Mouse (Mus musculus): ENCODE data around the gene Olfr1026. TPM values are rescaled to one million over a fixed set of nuclear protein-coding genes. Genes with fewer than 3 reads are reported as not detected.

The Olfr1026 gene
- total RNA-seq (2015): not detected in 2 replicates
- total RNA-seq (2017): not detected in 2 replicates

DNA sequence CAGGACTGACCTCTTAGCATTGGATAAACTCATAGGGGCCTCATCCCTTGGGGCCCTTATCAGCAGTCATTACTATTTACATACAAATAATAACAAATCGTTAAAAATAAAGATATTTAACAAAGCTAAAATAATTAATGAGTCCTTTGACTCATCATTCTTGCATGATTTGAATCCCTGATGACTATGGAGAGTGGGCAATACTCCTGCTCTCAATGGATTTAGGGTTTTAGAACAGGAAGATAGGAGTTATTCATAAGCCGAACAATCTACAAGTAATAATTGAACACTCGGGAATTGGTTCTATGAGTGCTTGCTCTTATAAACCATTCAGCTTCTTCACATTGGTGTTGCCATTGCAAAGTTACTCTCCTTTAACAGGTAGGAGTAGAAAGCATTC is at the start of gene Olfr1026:
TSS of gene Olfr1026 (plus strand) at position 301 of the 400 bp plus-strand sequence.
- no peak for ATAC-seq (replicated peaks; ENCODE audit: poor library complexity)

DNA sequence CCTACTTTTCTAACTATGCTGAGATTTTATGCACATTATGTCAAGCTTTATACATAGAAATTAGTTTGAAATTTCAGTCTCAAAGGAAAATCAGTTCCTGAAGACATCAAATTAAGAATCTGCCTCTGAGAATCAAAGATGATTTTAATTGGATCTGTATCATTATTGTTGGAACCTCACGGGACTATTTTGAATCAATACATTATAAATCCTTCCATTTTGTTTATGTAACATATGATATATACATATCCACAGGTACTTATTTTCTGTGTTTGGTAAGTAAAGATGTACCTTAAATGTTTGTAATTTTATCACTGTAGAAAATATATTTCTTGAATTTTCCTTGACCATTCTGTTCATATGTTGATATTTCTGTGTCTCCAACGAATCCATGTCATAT is 36.0 kb upstream of the Olfr1026 start, which contains the start of gene Olfr1023:
TSS of gene Olfr1023 (plus strand) at position 301 of the 400 bp plus-strand sequence.
- no peak for ATAC-seq (replicated peaks; ENCODE audit: poor library complexity)

DNA sequence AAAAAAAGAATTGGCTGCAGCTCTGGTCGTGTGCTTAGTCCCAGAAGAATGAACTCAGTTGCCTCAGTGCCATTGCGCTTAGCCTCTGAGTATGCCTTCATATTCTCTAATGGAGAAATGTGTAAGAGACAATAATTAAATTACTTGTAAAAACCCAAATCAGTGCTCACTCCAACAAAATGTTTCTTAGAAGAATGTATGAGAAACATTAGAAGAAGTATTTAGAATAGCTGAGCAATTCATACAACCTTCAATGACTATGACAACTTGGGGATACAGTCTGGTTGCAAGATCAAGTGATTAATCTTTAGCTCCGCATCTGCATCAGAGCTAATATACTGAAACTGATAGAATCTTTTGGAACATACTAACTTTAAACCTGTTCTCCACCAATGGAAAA is 16.4 kb upstream of the Olfr1026 start, which contains the start of gene Olfr1024:
TSS of gene Olfr1024 (minus strand) at position 101 of the 400 bp plus-strand sequence.
- ATAC-seq (replicated peaks; ENCODE audit: poor library complexity): no peak

DNA sequence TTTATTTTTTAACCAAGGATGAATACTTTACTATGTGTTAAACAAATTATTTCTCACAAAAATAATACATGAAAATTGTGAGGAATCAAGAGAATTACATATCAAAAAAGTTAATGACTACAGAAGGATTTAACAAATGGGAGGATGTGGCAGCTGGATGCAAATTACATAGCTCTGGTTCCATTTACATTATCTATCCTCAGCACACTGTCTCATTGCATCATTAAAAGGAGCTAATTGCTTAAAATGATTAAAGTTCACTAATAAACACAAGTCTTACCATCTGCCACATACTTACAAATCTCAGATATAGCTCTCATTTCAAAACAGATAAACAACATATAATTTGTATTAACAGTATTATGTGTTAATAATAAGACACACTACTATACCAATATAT is 8.2 kb upstream of the Olfr1026 start:
- ATAC-seq (replicated peaks; ENCODE audit: poor library complexity): no peak

DNA sequence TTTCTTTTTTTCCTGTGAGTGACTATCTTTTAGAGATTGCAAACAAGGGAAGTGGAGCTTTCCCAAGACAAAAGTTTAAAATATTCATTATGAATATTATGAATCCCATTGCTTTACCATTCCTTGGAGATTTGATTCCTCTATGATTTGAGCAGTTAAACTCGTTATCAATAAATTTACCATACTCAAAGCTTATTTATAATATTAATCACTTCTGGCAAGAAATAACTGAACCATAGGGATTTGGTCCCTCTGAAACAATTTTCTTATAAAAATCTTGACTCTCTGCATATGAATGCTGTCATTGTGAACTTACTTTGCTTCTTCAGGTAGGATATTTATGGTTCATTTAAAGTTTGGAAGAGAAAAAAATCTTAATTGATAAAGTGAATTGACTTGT is 6.5 kb upstream of the Olfr1026 start, which contains the start of gene Olfr1025-ps1:
TSS of gene Olfr1025-ps1 (plus strand) at position 301 of the 400 bp plus-strand sequence.
- no peak for ATAC-seq (replicated peaks; ENCODE audit: poor library complexity)

DNA sequence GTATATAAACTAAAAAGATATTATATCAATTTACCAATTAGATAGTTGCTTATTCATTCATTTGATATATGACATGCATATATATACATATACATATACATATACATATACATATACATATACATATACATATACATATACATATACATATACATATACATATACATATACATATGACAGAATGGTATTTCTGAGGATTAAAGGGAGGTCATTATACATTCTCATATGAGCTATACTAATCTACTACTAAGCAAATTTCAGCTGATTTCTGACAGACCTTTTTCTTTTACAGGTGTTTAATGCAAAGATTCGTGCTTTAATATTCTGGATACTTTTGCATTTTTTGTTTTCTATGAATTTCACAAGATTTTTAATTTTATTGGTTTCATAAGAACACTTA is 28.8 kb downstream of the Olfr1026 start, which contains the start of gene Olfr1028:
TSS of gene Olfr1028 (plus strand) at position 301 of the 400 bp plus-strand sequence.
- no peak for ATAC-seq (replicated peaks; ENCODE audit: poor library complexity)

DNA sequence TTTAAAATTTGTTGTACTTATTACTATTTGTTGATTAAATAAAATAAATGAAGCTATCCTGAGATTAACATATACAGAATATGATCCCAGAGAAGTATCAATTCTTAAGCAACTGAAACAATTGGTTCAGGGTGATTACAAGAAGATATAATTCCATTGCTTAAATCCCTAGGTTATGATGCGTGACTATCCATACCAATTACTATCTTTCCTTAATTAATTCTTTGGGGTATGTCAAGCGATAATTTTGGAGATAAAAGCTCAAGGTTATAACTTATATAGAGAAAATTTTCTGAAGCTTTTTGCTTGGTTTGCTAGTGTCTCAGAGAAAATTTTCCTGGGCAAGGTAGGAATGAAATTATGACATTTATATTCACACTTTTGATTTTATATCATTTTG is 52.2 kb downstream of the Olfr1026 start, which contains the start of gene Olfr1029:
TSS of gene Olfr1029 (plus strand) at position 301 of the 400 bp plus-strand sequence.
- ATAC-seq (replicated peaks; ENCODE audit: poor library complexity): no peak

Other genes with a start within 250 kb of the Olfr1026 start
- gene Olfr1006, start 242.8 kb upstream of the Olfr1026 start, total RNA-seq (2015): not detected in 2 replicates
- not detected in 2 replicates for gene Olfr1006, start 242.8 kb upstream of the Olfr1026 start, total RNA-seq (2017)
- not detected in 2 replicates for gene Olfr1008, start 232.1 kb upstream of the Olfr1026 start, total RNA-seq (2015)
- gene Olfr1008, start 232.1 kb upstream of the Olfr1026 start, total RNA-seq (2017): not detected in 2 replicates
- gene Olfr1009, start 206.1 kb upstream of the Olfr1026 start, total RNA-seq (2015): not detected in 2 replicates
- gene Olfr1009, start 206.1 kb upstream of the Olfr1026 start, total RNA-seq (2017): not detected in 2 replicates
- gene Olfr1012, start 158.8 kb upstream of the Olfr1026 start, total RNA-seq (2015): not detected in 2 replicates
- not detected in 2 replicates for gene Olfr1012, start 158.8 kb upstream of the Olfr1026 start, total RNA-seq (2017)
- gene Olfr1013, start 154.5 kb upstream of the Olfr1026 start, total RNA-seq (2015): not detected in 2 replicates
- not detected in 2 replicates for gene Olfr1013, start 154.5 kb upstream of the Olfr1026 start, total RNA-seq (2017)
- not detected in 2 replicates for gene Olfr1014, start 148.8 kb upstream of the Olfr1026 start, total RNA-seq (2015)
- gene Olfr1014, start 148.8 kb upstream of the Olfr1026 start, total RNA-seq (2017): not detected in 2 replicates
- gene Olfr1015, start 139.5 kb upstream of the Olfr1026 start, total RNA-seq (2015): not detected in 2 replicates
- gene Olfr1015, start 139.5 kb upstream of the Olfr1026 start, total RNA-seq (2017): not detected in 2 replicates
- not detected in 2 replicates for gene Olfr1016, start 119.0 kb upstream of the Olfr1026 start, total RNA-seq (2015)
- not detected in 2 replicates for gene Olfr1016, start 119.0 kb upstream of the Olfr1026 start, total RNA-seq (2017)
- gene Olfr1018, start 103.1 kb upstream of the Olfr1026 start, total RNA-seq (2015): not detected in 2 replicates
- not detected in 2 replicates for gene Olfr1018, start 103.1 kb upstream of the Olfr1026 start, total RNA-seq (2017)
- not detected in 2 replicates for gene Olfr1019, start 76.1 kb upstream of the Olfr1026 start, total RNA-seq (2015)
- gene Olfr1019, start 76.1 kb upstream of the Olfr1026 start, total RNA-seq (2017): not detected in 2 replicates
- not detected in 2 replicates for gene Olfr1020, start 74.5 kb upstream of the Olfr1026 start, total RNA-seq (2015)
- gene Olfr1020, start 74.5 kb upstream of the Olfr1026 start, total RNA-seq (2017): not detected in 2 replicates
- not detected in 2 replicates for gene Olfr1022, start 53.0 kb upstream of the Olfr1026 start, total RNA-seq (2015)
- gene Olfr1022, start 53.0 kb upstream of the Olfr1026 start, total RNA-seq (2017): not detected in 2 replicates
- gene Olfr1023, start 35.9 kb upstream of the Olfr1026 start, total RNA-seq (2015): not detected in 2 replicates
- gene Olfr1023, start 35.9 kb upstream of the Olfr1026 start, total RNA-seq (2017): not detected in 2 replicates
- not detected in 2 replicates for gene Olfr1024, start 16.5 kb upstream of the Olfr1026 start, total RNA-seq (2015)
- not detected in 2 replicates for gene Olfr1024, start 16.5 kb upstream of the Olfr1026 start, total RNA-seq (2017)
- not detected in 2 replicates for gene Olfr1025-ps1, start 6.4 kb upstream of the Olfr1026 start, total RNA-seq (2015)
- gene Olfr1025-ps1, start 6.4 kb upstream of the Olfr1026 start, total RNA-seq (2017): not detected in 2 replicates
- gene Olfr1028, start 28.9 kb downstream of the Olfr1026 start, total RNA-seq (2015): not detected in 2 replicates
- not detected in 2 replicates for gene Olfr1028, start 28.9 kb downstream of the Olfr1026 start, total RNA-seq (2017)
- not detected in 2 replicates for gene Olfr1029, start 52.3 kb downstream of the Olfr1026 start, total RNA-seq (2015)
- not detected in 2 replicates for gene Olfr1029, start 52.3 kb downstream of the Olfr1026 start, total RNA-seq (2017)
- gene Olfr1030, start 57.7 kb downstream of the Olfr1026 start, total RNA-seq (2015): not detected in 2 replicates
- gene Olfr1030, start 57.7 kb downstream of the Olfr1026 start, total RNA-seq (2017): not detected in 2 replicates
- not detected in 2 replicates for gene Olfr1031, start 68.7 kb downstream of the Olfr1026 start, total RNA-seq (2015)
- gene Olfr1031, start 68.7 kb downstream of the Olfr1026 start, total RNA-seq (2017): not detected in 2 replicates
- gene Olfr1032, start 84.0 kb downstream of the Olfr1026 start, total RNA-seq (2015): not detected in 2 replicates
- not detected in 2 replicates for gene Olfr1032, start 84.0 kb downstream of the Olfr1026 start, total RNA-seq (2017)
- 0.10 and 0.24 TPM in 2 replicates for gene Olfr1033, start 99.1 kb downstream of the Olfr1026 start, total RNA-seq (2015)
- 0.14 TPM in 1 of 2 replicates, not detected in the other for gene Olfr1033, start 99.1 kb downstream of the Olfr1026 start, total RNA-seq (2017)
- gene Olfr1034, start 124.3 kb downstream of the Olfr1026 start, total RNA-seq (2015): not detected in 2 replicates
- not detected in 2 replicates for gene Olfr1034, start 124.3 kb downstream of the Olfr1026 start, total RNA-seq (2017)
- gene Olfr1036, start 152.4 kb downstream of the Olfr1026 start, total RNA-seq (2015): not detected in 2 replicates
- not detected in 2 replicates for gene Olfr1036, start 152.4 kb downstream of the Olfr1026 start, total RNA-seq (2017)
- gene Olfr1037, start 165.8 kb downstream of the Olfr1026 start, total RNA-seq (2015): not detected in 2 replicates
- gene Olfr1037, start 165.8 kb downstream of the Olfr1026 start, total RNA-seq (2017): not detected in 2 replicates
- gene Olfr1039, start 214.4 kb downstream of the Olfr1026 start, total RNA-seq (2015): not detected in 2 replicates
- not detected in 2 replicates for gene Olfr1039, start 214.4 kb downstream of the Olfr1026 start, total RNA-seq (2017)
- gene Olfr1040, start 225.2 kb downstream of the Olfr1026 start, total RNA-seq (2015): not detected in 2 replicates
- not detected in 2 replicates for gene Olfr1040, start 225.2 kb downstream of the Olfr1026 start, total RNA-seq (2017)
- not detected in 2 replicates for gene Olfr1042, start 240.3 kb downstream of the Olfr1026 start, total RNA-seq (2015)
- gene Olfr1042, start 240.3 kb downstream of the Olfr1026 start, total RNA-seq (2017): not detected in 2 replicates
- not detected in 2 replicates for gene Olfr1043, start 246.0 kb downstream of the Olfr1026 start, total RNA-seq (2015)
- gene Olfr1043, start 246.0 kb downstream of the Olfr1026 start, total RNA-seq (2017): not detected in 2 replicates

Data from megakaryocyte progenitor cell, adult 5-6 weeks (primary cell).